Mouse (Mus musculus) liver, embryonic 11.5 days (tissue): ENCODE results near the gene Rbfox1. TPM values are rescaled to one million over a fixed set of nuclear protein-coding genes. Genes with fewer than 3 reads are reported as not detected.

Source experiments
- ATAC-seq: fragments of 200-750 bp; cut with Nextera tagmentation; replicated peaks from 2 replicates; pipeline ENCODE4 v1.8.0; 2017; ENCODE audit warnings: moderate number of reproducible peaks, mild to moderate bottlenecking, moderate TSS enrichment, moderate library complexity; ENCODE audit not compliant: low FRiP score
- DNase-seq: peaks from one replicate; pipeline ENCODE4 v3.0.0-alpha.2; 2017; ENCODE audit warnings: low spot score
- H3K27ac ChIP-seq: fragments of 300-500 bp; sonication (generic); 2 replicates; pipeline ENCODE4 v1.5.1; 2014; ENCODE audit warnings: mild to moderate bottlenecking, low read depth, low read length, control low read depth
- H3K27me3 ChIP-seq: fragments of 300-500 bp; sonication (generic); replicated peaks from 2 replicates; pipeline ENCODE4 v1.6.1; 2014; ENCODE audit warnings: low read length, mixed read lengths; ENCODE audit not compliant: control insufficient read depth, insufficient read depth
- H3K36me3 ChIP-seq: fragments of 300-500 bp; sonication (generic); 2 replicates; pipeline ENCODE4 v1.6.1; 2014; ENCODE audit warnings: mild to moderate bottlenecking, low read length, moderate library complexity, mixed read lengths; ENCODE audit not compliant: control insufficient read depth, insufficient read depth
- H3K4me1 ChIP-seq: fragments of 300-500 bp; sonication (generic); replicated peaks from 2 replicates; pipeline ENCODE4 v1.6.1; 2014; ENCODE audit warnings: low read length, mixed read lengths; ENCODE audit not compliant: control insufficient read depth, insufficient read depth
- H3K4me2 ChIP-seq: fragments of 300-500 bp; sonication (generic); 2 replicates; pipeline ENCODE4 v1.6.1; 2014; ENCODE audit warnings: mild to moderate bottlenecking, control low read depth, moderate library complexity
- H3K4me3 ChIP-seq: fragments of 300-500 bp; sonication (generic); 2 replicates; pipeline ENCODE4 v1.5.1; 2014; ENCODE audit warnings: low read depth, low read length, control low read depth
- H3K9ac ChIP-seq: fragments of 300-500 bp; sonication (generic); 2 replicates; pipeline ENCODE4 v1.6.1; 2014; ENCODE audit warnings: low read depth, low read length, control low read depth
- H3K9me3 ChIP-seq: fragments of 300-500 bp; sonication (generic); 2 replicates; pipeline ENCODE4 v1.6.1; 2016; ENCODE audit warnings: low read length, inconsistent platforms, mixed read lengths; ENCODE audit not compliant: control insufficient read depth
- WGBS: fragments of 180-500 bp; shearing (Covaris S2); extraction: QIAGEN DNeasy Blood & Tissue Kit; methylation state at CpG from one replicate; pipeline ENCODE4 v1.1.7; 2014; 5-methylcytosine and 5-hydroxymethylcytosine counted together
- polyA plus RNA-seq: library from polyadenylated mRNA; unstranded; fragments of >200 nt; fragmentation: Nextera tagmentation; extraction: Ambion mirVana; gene quantifications from 2 replicates; pipeline ENCODE4 v1.2.1, GENCODE M21; 2014

Rbfox1 gene
- polyA plus RNA-seq, 1 experiment from 2014 or later: 1.4 TPM

DNA sequence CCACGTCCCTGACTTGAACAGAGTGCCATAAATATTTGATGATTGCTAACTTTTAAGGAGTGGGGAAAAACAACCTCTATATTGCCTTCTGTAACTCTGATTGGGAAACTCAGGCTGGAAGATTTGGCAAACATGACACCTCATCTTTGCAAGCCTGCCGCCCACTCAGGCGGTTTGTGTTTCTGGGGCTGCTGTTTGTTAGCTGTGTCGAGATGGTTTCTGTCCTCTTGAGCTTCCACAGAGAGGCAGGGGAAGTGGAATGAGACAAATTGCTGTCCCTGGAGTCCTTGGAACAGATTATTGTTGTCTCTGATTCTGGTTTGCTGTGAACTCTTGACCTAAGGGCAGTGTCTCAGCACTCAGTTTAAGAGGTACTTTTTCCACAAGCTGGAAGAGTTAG lies 1327.6 kb downstream of the Rbfox1 start:
- no peak overlapping the region for H3K4me3 ChIP-seq
- no peak for DNase-seq
- H3K4me2 ChIP-seq: no peak overlapping the region
- no peaks in the 10 kb centered on the region for H3K27me3 ChIP-seq
- H3K9ac ChIP-seq: no peak overlapping the region
- H3K4me1 ChIP-seq: no peaks in the 10 kb centered on the region
- ATAC-seq: no peak
- no peaks in the 10 kb centered on the region for H3K9me3 ChIP-seq
- no peaks in the 10 kb centered on the region for H3K36me3 ChIP-seq
- H3K27ac ChIP-seq: no peak overlapping the region
- 67% methylated on average over 4 of the region's 4 CpGs for WGBS

DNA sequence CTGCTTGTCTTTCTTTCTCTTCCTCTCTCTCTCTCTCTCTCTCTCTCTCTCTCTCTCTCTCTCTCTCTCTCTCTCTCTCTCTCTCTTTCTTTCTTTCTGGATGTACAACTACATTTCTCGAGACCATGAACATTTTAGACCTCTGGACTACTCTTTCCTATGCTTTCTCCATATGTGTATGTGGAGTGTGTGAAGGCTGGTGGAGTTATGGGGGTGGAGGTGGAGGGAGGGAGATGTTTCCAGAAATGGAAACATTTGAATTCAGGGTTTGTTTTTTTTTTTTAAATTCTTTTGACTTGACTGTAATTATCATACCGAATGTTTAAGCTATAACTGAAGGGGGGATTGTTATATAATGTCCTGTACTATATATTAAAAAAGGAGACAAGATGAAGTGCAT lies 1338.1 kb downstream of the Rbfox1 start:
- Histone ChIP-seq H3K9ac (no peak overlapping the region), H3K4me2 (no peak overlapping the region), H3K27me3 (no peaks in the 10 kb centered on the region), H3K9me3 (no peaks in the 10 kb centered on the region), H3K36me3 (no peaks in the 10 kb centered on the region), H3K4me3 (no peak overlapping the region), H3K4me1 (no peaks in the 10 kb centered on the region), H3K27ac (no peak overlapping the region)
- DNase-seq (no peak), ATAC-seq (no peak)
- 66% methylated on average over 2 of the region's 2 CpGs for WGBS

DNA sequence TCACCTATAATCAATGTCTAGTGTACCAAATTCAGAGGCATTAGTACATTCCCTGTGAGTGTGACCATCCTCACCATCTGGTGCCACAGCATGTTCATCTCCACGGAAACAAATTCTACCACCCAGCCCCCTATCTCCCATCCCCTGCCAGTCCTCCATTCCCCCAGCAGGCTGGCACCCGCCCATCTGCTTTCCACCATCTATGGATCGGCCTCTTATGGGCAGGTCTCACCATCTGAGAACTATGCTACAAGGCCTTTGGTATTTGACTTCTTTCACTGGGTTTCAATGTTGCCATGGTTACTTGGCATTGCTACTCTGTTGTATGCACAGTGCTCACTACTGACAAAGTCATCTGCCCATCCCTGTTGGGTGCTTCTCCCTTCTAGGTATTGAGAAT lies 1340.8 kb downstream of the Rbfox1 start:
- 88% methylated on average over 3 of the region's 3 CpGs for WGBS
- H3K4me2 ChIP-seq: no peak overlapping the region
- H3K4me1 ChIP-seq: no peaks in the 10 kb centered on the region
- H3K27ac ChIP-seq: no peak overlapping the region
- no peaks in the 10 kb centered on the region for H3K36me3 ChIP-seq
- DNase-seq (no peak), ATAC-seq (no peak)
- H3K27me3 ChIP-seq: no peaks in the 10 kb centered on the region
- H3K9ac ChIP-seq: no peak overlapping the region
- H3K4me3 ChIP-seq: no peak overlapping the region
- H3K9me3 ChIP-seq: no peaks in the 10 kb centered on the region

DNA sequence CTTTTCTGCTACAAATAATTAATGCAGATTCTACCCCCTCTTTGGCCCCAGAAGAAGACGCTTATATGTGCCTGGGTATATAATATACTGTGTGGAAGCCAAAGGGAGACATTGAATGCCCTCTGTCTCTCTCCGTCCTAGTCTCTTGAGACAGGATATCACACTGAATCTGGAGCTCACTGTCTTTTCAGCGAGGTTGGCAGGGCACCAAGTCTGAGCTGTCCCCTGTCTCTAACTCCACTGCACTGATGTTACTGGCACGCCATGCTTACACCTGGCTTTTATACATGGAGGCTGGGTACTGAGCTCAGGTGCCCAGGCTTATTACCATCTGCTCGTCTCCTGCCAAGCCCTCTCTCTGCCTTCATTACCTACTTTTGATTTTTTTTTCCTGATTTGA lies 1343.1 kb downstream of the Rbfox1 start:
- no peak for DNase-seq
- H3K9ac ChIP-seq: no peak overlapping the region
- H3K9me3 ChIP-seq: no peaks in the 10 kb centered on the region
- no peaks in the 10 kb centered on the region for H3K4me1 ChIP-seq
- H3K4me3 ChIP-seq: no peak overlapping the region
- no peaks in the 10 kb centered on the region for H3K27me3 ChIP-seq
- 82% methylated on average over 5 of the region's 5 CpGs for WGBS
- no peak overlapping the region for H3K27ac ChIP-seq
- no peak overlapping the region for H3K4me2 ChIP-seq
- no peak for ATAC-seq
- no peaks in the 10 kb centered on the region for H3K36me3 ChIP-seq

DNA sequence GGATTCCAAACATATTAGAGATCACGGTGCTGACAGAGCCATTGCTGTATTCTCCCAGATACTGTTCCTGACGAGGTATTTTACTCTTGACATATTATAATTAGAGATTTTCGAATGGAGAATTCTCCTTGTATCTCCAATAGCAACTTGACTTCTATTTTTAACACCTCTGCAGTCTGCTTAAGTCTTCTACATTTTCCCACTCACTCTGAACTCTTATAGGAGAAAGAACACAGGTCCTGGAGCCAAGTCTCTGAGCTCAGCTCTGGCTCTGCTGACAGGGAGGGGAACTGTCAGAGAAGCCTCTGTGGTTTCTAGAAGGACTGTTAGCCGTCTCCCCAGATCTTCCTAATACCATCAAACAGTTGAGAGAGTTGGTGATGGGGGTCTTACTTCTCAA lies 1344.1 kb downstream of the Rbfox1 start:
- WGBS: 66% methylated on average over 4 of the region's 4 CpGs
- no peak overlapping the region for H3K9ac ChIP-seq
- H3K27ac ChIP-seq: no peak overlapping the region
- no peak overlapping the region for H3K4me3 ChIP-seq
- ATAC-seq (no peak), DNase-seq (no peak)
- H3K27me3 ChIP-seq: no peaks in the 10 kb centered on the region
- H3K9me3 ChIP-seq: no peaks in the 10 kb centered on the region
- no peaks in the 10 kb centered on the region for H3K4me1 ChIP-seq
- no peaks in the 10 kb centered on the region for H3K36me3 ChIP-seq
- H3K4me2 ChIP-seq: no peak overlapping the region

DNA sequence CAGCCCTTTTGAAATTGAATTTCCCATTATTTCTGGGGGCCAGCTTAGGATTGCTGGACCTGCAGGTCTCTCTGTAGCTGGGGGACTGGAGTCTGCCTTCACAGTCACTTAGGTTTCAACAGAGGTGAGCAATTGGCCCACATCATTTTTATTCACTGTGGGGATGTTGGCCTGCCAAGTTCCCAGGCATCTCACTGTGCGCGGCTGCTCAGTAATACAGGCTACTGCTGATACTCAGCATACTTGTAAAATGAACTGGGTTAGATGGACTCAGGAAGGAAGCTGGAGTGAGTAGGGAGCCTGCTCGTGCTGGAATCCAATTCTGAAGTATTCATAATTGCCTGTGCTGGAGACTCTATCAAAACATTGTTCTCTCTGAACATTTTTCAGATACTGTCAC lies 1356.5 kb downstream of the Rbfox1 start:
- H3K36me3 ChIP-seq: no peaks in the 10 kb centered on the region
- no peak for ATAC-seq
- DNase-seq: no peak
- no peak overlapping the region for H3K4me2 ChIP-seq
- no peak overlapping the region for H3K27ac ChIP-seq
- no peaks in the 10 kb centered on the region for H3K4me1 ChIP-seq
- no peak overlapping the region for H3K4me3 ChIP-seq
- H3K9me3 ChIP-seq: no peaks in the 10 kb centered on the region
- H3K9ac ChIP-seq: no peak overlapping the region
- WGBS: 72% methylated on average over 3 of the region's 3 CpGs
- no peaks in the 10 kb centered on the region for H3K27me3 ChIP-seq

DNA sequence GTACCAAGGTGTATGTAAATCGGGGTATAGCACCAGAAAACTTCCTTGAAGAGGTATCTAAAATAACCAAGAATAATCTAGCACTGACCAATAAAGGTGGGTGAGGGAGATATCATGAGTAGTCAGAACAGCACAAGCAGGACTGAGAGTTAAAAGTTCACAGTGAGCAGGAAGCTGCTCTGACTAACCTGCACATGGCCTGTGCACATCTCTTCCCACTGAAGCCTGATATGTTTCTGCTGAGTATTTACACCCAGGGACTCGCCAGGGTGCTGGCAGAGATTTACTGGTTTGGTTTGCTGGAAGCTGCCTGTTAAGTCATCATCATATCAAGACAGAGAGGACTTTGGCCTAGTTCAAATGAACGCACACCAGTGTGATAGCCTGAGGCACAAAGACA lies 1357.3 kb downstream of the Rbfox1 start:
- no peak overlapping the region for H3K9ac ChIP-seq
- H3K4me1 ChIP-seq: no peaks in the 10 kb centered on the region
- no peak overlapping the region for H3K4me3 ChIP-seq
- no peaks in the 10 kb centered on the region for H3K9me3 ChIP-seq
- no peaks in the 10 kb centered on the region for H3K27me3 ChIP-seq
- H3K27ac ChIP-seq: no peak overlapping the region
- 77% methylated on average over 3 of the region's 3 CpGs for WGBS
- no peak overlapping the region for H3K4me2 ChIP-seq
- no peak for ATAC-seq
- H3K36me3 ChIP-seq: no peaks in the 10 kb centered on the region
- no peak for DNase-seq

DNA sequence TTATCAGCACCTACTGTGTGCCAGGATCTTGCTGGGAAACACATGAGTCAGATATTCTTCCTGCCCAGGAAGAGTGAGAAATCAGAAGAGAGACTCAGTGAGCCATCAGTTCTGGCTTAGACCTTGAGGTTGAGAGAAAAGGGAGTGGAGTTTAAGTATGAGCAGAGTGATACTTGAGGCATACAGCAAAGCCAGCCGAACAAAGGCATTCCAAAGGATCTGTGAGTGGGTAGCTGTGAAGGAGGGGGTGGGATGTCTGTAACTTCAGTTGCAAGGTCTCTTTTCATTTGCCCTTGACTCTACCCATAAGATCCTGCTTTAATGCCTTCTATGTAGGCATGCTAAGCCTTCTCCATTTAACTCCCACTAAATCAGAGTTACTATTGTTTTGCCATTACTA lies 1359.2 kb downstream of the Rbfox1 start:
- DNase-seq: no peak
- no peaks in the 10 kb centered on the region for H3K9me3 ChIP-seq

DNA sequence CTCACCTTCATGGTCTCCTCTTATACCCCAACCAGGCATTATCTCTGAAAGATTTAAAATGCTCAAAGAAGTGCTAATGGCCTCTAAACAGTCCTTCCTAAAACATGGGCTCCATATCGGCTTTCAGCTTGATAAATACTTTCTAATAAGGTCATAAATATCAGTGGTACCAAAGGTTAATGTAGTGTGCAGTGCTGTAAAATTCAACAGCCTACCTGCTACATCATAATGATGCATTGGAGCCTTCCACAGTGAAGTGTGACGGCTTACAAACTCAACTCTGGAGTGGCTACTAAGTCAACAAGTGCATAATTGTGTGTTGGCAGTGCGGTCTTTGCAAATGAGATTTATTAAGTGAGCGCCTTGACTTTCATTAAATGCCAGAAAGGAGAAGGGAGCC lies 1366.5 kb downstream of the Rbfox1 start:
- ATAC-seq (no peak), DNase-seq (no peak)
- WGBS: 69% methylated on average over 4 of the region's 4 CpGs
- H3K4me2 ChIP-seq: no peak overlapping the region
- H3K36me3 ChIP-seq: no peaks in the 10 kb centered on the region
- no peak overlapping the region for H3K27ac ChIP-seq
- H3K9ac ChIP-seq: no peak overlapping the region
- H3K27me3 ChIP-seq: no peaks in the 10 kb centered on the region
- H3K4me3 ChIP-seq: no peak overlapping the region
- no peaks in the 10 kb centered on the region for H3K4me1 ChIP-seq
- H3K9me3 ChIP-seq: no peaks in the 10 kb centered on the region

More for the DNA sequence above, 1359.2 kb downstream of the Rbfox1 start:
- Histone ChIP-seq H3K4me1 (no peaks in the 10 kb centered on the region), H3K27me3 (no peaks in the 10 kb centered on the region), H3K4me3 (no peak overlapping the region), H3K4me2 (no peak overlapping the region), H3K27ac (no peak overlapping the region), H3K36me3 (no peaks in the 10 kb centered on the region), H3K9ac (no peak overlapping the region)
- WGBS: 77% methylated on average over 1 of the region's 1 CpGs
- ATAC-seq: no peak
